Mouse (Mus musculus): ENCODE measurements around the gene Smdt1.

GRCm38 (mm10) chr15:82317839-82318238 lies 20.9 kb upstream of the Smdt1 start:
- TF ChIP-seq CTCF (IDR thresholded peaks at IDR 0.05; ENCODE audit: extremely low read depth, insufficient read depth, insufficient read length, insufficient replicate concordance), result no peak
- no peak for TF ChIP-seq POLR2A (IDR thresholded peaks at IDR 0.05; ENCODE audit: low read depth, low read length)
